In genomic region chr1:71635101-71636014, GRCm38 (mm10) we compare ENCODE assay signal across 19 mouse cellular contexts.
"Had no signal": no experiment of that assay in that cellular context is flagged by ENCODE, and none has a peak within 500 bp of the region (broad histone marks: within the 10 kb centered on the region; RNA-seq: fewer than 3 reads in every experiment).

No protein-coding gene starts in this region.

- H3K9ac ChIP-seq: intestine, embryonic 15.5 days; kidney, embryonic 15.5 days; limb, embryonic 13.5 days; liver, embryonic 14.5 days; midbrain, embryonic 12.5 days; midbrain, embryonic 15.5 days had no signal

- DNase-seq: kidney, adult 11 months; kidney, postnatal 25 days; layer of hippocampus, adult 9-11 months; lung, adult 2 months; lung, postnatal 14 days; lung, postnatal 4 days; right cerebral cortex, postnatal 4 days; thymus, adult 2 months; thymus, postnatal 14 days; thymus, postnatal 4 days had no signal

- H3K27me3 ChIP-seq: intestine, embryonic 15.5 days; kidney, embryonic 15.5 days; limb, embryonic 13.5 days; midbrain, embryonic 15.5 days had no signal

- H3K4me3 ChIP-seq: intestine, embryonic 15.5 days; kidney, embryonic 15.5 days; layer of hippocampus, adult 2 months; limb, embryonic 10.5 days; limb, embryonic 13.5 days; midbrain, embryonic 12.5 days; midbrain, embryonic 15.5 days had no signal

- H3K4me1 ChIP-seq: intestine, embryonic 15.5 days; kidney, embryonic 15.5 days; limb, embryonic 10.5 days; limb, embryonic 13.5 days; midbrain, embryonic 12.5 days; midbrain, embryonic 15.5 days had no signal

- H3K36me3 ChIP-seq: midbrain, embryonic 15.5 days had no signal

- H3K27ac ChIP-seq: intestine, embryonic 15.5 days; kidney, embryonic 15.5 days; layer of hippocampus, adult 2 months; limb, embryonic 10.5 days; limb, embryonic 13.5 days; liver, embryonic 14.5 days; midbrain, embryonic 12.5 days; midbrain, embryonic 15.5 days; stomach, postnatal 0 days had no signal

- H3K4me2 ChIP-seq: intestine, embryonic 15.5 days; kidney, embryonic 15.5 days; limb, embryonic 13.5 days; midbrain, embryonic 12.5 days; midbrain, embryonic 15.5 days had no signal

- H3K9me3 ChIP-seq: intestine, embryonic 15.5 days; kidney, embryonic 15.5 days; limb, embryonic 10.5 days; limb, embryonic 13.5 days; midbrain, embryonic 12.5 days; midbrain, embryonic 15.5 days had no signal

- ATAC-seq: intestine, embryonic 15.5 days; midbrain, embryonic 15.5 days had no signal
